Mouse (Mus musculus): ENCODE data around the gene Zbtb20.

Gene Zbtb20

DNA sequence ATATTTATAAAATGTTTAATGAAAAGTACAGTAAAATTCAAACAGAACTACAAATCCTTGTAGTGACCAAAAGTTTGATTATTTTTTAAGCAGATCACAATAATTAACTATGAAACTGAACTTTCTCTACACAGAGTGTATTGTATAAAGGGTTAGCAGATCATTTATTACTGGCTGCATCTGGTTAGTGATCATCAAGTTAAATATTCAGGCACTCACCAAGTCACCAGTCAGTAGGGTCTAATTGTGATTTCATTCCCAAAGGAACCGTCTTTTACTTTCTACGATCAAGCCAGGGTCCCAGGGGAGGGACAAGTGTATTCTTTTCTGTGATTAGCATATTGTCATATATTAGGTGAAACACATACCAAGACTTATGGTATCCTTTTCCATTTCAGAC, 426.5 kb downstream of the Zbtb20 start:
- Histone ChIP-seq H3K27me3 (ENCODE audit: control insufficient read depth, insufficient read depth, low read length, poor library complexity, severe bottlenecking) (no peaks in the 10 kb centered on the region), H3K36me3 (ENCODE audit: control insufficient read depth, insufficient read depth, low read length, poor library complexity, severe bottlenecking) (no peaks in the 10 kb centered on the region)
- DNase-seq (ENCODE audit: low read depth, low spot score): no peak

DNA sequence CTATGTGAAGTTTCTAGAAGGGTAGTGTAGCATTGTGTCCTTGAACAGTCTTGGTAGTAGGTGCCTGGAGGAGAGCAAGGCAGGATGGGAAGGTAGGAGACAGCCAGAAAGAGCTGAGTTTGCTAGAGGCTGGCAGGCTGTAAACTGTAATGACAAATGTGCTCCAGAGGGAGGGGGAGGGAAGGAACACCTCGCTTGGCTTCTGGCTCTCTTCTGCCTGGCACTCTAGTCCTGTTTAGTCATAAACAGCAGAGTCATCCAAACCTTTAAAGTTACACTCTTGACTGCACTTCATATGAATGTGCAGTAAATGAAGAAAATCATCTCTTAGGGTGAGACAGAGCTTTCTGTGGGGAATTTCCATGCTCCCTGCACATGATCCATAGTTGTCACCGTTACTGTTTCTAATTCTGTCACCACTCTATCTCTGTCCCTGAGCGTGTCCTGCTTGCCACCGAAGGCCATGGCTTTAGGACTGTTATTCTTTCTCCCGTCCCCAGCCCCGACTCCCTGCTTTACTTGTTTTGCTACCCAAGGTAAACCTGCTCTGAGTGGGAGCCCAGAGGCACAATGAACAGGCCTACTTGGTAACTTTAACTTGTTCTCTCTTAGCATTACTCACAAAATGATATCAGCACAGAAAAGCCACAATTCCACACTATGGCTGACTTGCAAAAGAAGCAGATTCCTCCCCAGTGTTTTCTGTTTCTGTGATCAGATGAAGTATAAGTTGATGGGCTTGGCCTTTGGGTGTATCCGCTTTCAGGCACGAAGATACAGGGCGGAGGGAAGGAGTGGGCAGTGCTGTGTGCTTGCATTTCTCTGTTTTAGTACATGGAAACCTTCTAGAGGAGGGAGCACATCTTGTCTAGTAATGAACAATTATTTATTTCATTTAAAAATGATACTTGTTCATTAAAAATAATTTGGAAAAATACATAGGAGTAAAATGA, 427.8 kb downstream of the Zbtb20 start:
- no peak for DNase-seq (ENCODE audit: low read depth, low spot score)
- H3K36me3 ChIP-seq (ENCODE audit: control insufficient read depth, insufficient read depth, low read length, poor library complexity, severe bottlenecking): no peaks in the 10 kb centered on the region
- H3K27me3 ChIP-seq (ENCODE audit: control insufficient read depth, insufficient read depth, low read length, poor library complexity, severe bottlenecking): no peaks in the 10 kb centered on the region

DNA sequence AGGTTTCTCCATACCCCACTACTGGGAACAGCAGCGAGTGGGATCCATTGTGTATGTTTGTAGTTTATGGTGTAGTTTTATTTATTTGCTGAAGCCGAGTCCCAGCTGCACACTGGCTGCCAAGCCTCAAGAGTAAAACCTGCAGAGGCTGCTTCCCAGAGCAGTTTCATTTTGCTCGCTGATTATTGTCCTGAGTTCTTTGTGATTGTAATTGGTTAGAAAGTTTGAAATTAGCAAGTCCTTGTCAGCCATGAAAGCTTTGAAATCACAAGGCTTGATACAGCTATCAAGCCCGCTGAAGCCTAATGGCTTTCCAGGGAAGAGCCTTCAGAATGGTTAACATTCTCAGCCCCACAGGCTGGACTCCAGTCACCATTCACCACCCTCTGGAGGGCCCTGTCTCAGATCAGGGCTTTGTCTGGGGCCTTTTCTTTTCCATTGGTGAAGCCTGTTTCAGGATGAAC, 434.3 kb downstream of the Zbtb20 start:
- no peak for DNase-seq (ENCODE audit: low read depth, low spot score)
- no peaks in the 10 kb centered on the region for H3K36me3 ChIP-seq (ENCODE audit: control insufficient read depth, insufficient read depth, low read length, poor library complexity, severe bottlenecking)
- no peaks in the 10 kb centered on the region for H3K27me3 ChIP-seq (ENCODE audit: control insufficient read depth, insufficient read depth, low read length, poor library complexity, severe bottlenecking)

DNA sequence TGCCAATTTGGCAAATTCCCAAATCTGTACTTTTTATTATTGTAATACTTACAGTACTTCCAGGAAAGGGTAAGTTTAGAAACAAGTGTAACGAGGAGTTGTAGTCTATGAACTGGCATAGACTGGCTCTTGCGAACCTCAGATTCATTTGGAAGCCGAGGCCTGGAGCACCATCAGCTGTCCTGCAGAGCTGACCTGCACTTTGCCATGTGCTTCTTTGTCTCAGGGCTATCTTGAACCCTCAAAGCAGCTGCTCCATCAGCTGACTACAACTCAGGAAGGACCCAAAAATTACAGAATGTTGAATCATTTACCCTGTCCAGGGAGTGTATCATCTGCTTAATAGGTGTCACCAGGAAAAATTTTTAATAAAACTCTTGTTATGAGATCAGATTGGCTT, 448.3 kb downstream of the Zbtb20 start:
- no peaks in the 10 kb centered on the region for H3K27me3 ChIP-seq (ENCODE audit: control insufficient read depth, insufficient read depth, low read length, poor library complexity, severe bottlenecking)
- DNase-seq (ENCODE audit: low read depth, low spot score): no peak
- H3K36me3 ChIP-seq (ENCODE audit: control insufficient read depth, insufficient read depth, low read length, poor library complexity, severe bottlenecking): no peaks in the 10 kb centered on the region; the same call in 1 of the 2 replicates

DNA sequence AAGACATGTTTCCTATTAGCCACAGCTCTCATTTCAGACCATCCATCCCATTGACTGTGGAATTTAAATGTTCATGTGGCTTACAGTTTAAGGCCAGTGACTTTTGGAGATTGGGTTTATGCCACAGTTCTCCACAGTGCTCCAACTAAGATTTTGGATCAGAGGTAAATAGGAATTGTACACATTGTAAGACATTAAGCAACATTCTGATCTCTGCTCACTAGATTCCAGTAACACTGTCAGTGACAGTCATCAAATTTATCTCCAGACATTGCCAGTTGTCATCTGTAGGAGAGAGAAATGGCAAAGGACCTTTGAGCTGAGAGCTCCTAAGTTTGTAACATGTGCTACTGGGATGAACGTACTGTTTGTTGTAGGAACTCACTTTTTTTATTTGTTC, 452.5 kb downstream of the Zbtb20 start:
- DNase-seq (ENCODE audit: low read depth, low spot score): no peak
- no peaks in the 10 kb centered on the region for H3K27me3 ChIP-seq (ENCODE audit: control insufficient read depth, insufficient read depth, low read length, poor library complexity, severe bottlenecking)
- H3K36me3 ChIP-seq (ENCODE audit: control insufficient read depth, insufficient read depth, low read length, poor library complexity, severe bottlenecking): no peaks in the 10 kb centered on the region; the same call in 1 of the 2 replicates

DNA sequence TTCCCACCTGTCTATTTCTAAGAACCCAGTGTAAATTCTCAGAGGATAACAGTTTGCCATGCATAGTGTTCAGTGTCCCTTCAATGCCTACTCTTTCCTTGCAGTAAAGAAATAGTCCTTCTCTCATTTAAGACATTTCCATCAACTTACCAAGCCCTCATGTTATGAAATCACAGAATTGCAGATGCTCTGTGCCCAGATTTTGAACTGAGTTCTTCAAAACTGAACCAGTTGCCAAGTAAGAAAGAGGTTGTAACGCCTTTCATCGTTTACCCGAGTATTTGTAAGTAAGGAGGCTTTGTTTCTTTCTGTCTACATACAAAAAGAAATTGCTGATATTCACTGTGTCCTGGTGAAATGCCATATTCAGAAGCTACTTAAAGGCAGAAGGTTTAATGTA, 454.5 kb downstream of the Zbtb20 start:
- no peaks in the 10 kb centered on the region for H3K27me3 ChIP-seq (ENCODE audit: control insufficient read depth, insufficient read depth, low read length, poor library complexity, severe bottlenecking)
- H3K36me3 ChIP-seq (ENCODE audit: control insufficient read depth, insufficient read depth, low read length, poor library complexity, severe bottlenecking): no peaks in the 10 kb centered on the region
- DNase-seq (ENCODE audit: low read depth, low spot score): no peak

DNA sequence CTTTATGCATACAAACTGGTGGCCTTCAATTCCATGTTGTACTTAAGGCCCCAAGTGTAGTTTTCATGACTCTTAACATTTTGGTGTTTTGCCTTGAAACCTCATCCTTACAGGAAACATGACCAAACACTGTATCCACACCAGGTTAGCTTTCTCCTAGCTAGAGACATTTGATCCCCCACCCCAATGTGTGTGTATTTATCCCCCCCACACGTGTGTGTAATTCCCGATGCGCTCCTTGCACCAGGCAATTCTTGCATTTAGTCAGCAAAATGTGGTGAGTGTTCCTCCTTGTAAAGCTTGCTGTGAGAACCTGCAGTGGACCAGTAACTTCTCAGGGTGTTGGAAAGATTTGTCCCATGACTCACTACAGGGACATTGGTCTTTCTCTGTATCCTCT, 455.8 kb downstream of the Zbtb20 start:
- Histone ChIP-seq H3K27me3 (ENCODE audit: control insufficient read depth, insufficient read depth, low read length, poor library complexity, severe bottlenecking) (no peaks in the 10 kb centered on the region), H3K36me3 (ENCODE audit: control insufficient read depth, insufficient read depth, low read length, poor library complexity, severe bottlenecking) (no peaks in the 10 kb centered on the region)
- no peak for DNase-seq (ENCODE audit: low read depth, low spot score)

DNA sequence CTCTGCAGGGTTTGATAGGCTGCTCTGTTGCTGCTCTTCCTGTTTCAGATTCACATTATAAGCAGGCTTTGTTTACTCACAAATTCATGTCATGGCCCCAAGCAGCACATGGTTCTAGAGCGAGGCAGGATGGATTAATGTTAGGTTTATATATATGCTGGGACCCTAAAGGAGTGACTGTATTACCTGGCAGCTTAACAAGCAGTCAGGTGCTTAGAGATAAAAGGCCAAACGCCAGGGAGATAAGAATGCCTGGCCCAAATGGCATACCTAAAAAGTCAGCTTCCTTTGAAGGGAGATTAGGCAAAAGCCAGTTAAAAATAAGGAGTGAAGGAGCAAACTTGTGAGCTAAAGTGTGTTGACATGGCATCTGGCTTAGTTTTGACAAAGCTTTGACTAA, 457.1 kb downstream of the Zbtb20 start:
- Histone ChIP-seq H3K27me3 (ENCODE audit: control insufficient read depth, insufficient read depth, low read length, poor library complexity, severe bottlenecking) (no peaks in the 10 kb centered on the region), H3K36me3 (ENCODE audit: control insufficient read depth, insufficient read depth, low read length, poor library complexity, severe bottlenecking) (no peaks in the 10 kb centered on the region)
- no peak for DNase-seq (ENCODE audit: low read depth, low spot score)

DNA sequence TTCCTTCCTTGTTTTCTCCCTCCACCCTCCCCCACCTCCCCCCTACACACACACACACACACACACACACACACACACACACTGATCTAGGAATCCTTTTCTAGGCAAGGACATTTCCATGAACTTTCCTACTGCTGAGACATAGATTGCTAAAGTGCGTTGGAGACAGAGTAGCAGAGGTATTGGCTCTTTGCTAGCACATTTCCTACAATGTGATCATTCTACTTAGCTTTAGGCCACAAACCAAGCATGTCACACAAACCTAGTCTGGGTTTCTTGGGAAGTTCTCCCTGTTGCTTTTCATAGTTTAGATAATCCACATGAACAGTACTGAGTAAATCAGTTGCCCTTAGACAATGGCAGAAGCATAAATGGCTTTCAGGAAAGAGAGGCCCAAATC, 457.6 kb downstream of the Zbtb20 start:
- no peak for DNase-seq (ENCODE audit: low read depth, low spot score)
- Histone ChIP-seq H3K27me3 (ENCODE audit: control insufficient read depth, insufficient read depth, low read length, poor library complexity, severe bottlenecking) (no peaks in the 10 kb centered on the region), H3K36me3 (ENCODE audit: control insufficient read depth, insufficient read depth, low read length, poor library complexity, severe bottlenecking) (no peaks in the 10 kb centered on the region)

DNA sequence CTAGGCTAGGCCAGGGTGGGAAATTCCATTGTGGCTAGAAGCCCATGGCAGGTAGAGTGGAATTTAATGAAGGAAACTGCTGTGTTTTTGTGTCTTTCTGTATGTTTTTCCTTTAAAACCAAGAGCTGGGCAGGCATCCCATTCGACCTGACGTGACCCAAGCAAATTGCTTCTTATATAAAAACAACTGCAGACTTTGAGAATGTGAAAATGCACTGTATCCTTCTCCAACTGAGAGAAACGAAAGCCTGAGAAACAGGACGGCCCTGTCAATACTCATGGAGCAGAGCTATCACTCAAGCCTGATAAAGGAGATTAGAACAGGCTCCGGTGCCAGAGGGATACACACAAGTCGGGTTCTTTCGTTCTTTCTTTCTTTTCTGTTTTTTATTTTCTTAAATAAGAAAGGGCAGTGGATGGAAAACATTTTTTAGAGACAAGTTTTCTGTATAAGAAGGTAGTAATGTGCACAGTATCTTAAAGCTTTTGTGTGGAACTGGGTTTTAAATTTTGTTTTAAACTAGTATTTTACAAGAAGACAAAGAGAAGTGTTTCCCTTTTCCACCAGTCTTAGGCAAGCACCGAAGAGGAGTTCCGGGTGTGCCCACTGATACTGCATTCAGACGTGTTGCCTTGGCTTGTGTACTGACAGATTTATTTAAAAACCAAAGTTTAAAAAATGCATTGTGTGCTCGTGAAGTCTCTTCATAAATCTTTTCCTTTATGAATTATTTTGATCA, 458.9 kb downstream of the Zbtb20 start:
- no peak for DNase-seq (ENCODE audit: low read depth, low spot score)
- no peaks in the 10 kb centered on the region for H3K36me3 ChIP-seq (ENCODE audit: control insufficient read depth, insufficient read depth, low read length, poor library complexity, severe bottlenecking)
- no peaks in the 10 kb centered on the region for H3K27me3 ChIP-seq (ENCODE audit: control insufficient read depth, insufficient read depth, low read length, poor library complexity, severe bottlenecking)

DNA sequence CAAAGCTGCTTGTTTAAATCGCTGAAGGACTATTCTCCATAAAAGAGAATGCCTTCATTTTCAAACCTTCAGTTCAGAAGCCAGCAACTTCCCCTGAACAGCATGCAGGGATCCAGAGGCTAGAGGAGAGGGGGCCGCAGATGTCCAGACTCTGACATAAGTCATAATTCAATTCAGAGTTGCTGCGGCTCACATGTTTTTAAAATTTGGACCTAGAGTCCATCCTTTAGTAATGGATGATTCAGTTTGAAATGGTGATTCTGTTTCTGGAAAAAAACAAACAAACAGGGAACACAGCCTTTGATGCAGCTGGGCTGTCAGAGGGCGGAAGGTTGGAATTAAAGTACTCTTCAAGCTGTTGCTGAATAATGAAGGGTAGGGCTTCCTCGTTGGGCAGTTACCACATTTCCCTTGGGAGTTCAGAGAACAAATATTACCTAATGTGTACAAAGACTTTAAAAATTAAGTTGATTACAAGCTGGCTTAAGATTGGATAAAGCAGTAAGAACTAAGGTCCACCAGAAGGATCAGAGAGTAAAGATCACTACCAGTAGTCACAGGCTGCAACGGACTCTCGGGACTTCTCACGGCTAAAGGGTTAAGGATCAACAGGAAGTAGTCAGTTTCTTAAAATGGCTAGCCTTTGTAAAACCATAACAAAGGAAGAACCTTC, 459.6 kb downstream of the Zbtb20 start:
- Histone ChIP-seq H3K27me3 (ENCODE audit: control insufficient read depth, insufficient read depth, low read length, poor library complexity, severe bottlenecking) (no peaks in the 10 kb centered on the region), H3K36me3 (ENCODE audit: control insufficient read depth, insufficient read depth, low read length, poor library complexity, severe bottlenecking) (no peaks in the 10 kb centered on the region)
- peak; percentile 27 for DNase-seq (ENCODE audit: low read depth, low spot score)

DNA sequence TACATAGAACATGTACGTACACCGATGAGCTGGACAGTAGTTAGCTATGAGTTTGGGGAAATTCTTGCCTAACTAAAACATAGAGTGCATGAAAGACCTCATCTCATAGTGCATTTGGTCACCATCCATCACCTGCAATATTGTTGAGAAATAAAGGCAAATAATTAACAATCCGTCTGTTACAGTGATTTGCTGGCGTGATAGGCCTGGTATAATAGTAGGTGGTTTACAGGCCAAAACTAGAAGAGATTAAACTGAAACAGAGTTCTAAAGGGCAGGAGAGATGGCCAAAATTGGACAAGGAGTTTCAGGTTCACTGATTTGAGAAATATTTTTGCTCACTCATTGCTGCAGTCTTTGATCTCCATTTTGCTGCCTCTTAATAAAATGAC, 460.1 kb downstream of the Zbtb20 start:
- no peak for DNase-seq (ENCODE audit: low read depth, low spot score)
- H3K36me3 ChIP-seq (ENCODE audit: control insufficient read depth, insufficient read depth, low read length, poor library complexity, severe bottlenecking): no peaks in the 10 kb centered on the region
- no peaks in the 10 kb centered on the region for H3K27me3 ChIP-seq (ENCODE audit: control insufficient read depth, insufficient read depth, low read length, poor library complexity, severe bottlenecking)

DNA sequence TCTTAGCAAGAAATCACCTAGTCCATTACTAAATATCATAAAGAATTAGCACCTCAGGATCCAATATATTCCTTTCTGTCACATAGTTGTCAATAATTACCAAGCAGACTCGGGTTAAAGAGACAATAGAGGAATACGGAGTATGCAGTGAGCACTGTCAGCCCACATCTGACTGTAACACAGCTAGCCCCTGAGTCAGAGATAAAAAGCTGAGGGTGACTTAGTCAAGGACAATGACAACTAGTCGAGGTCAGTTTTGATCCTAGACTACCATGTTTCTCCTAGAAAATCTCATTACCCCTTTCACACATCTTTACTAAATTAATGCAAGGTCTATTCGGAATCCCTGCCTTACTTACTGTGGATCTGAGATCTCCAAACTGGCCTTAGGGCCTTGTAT, 465.0 kb downstream of the Zbtb20 start:
- H3K36me3 ChIP-seq (ENCODE audit: control insufficient read depth, insufficient read depth, low read length, poor library complexity, severe bottlenecking): no peaks in the 10 kb centered on the region
- no peak for DNase-seq (ENCODE audit: low read depth, low spot score)
- no peaks in the 10 kb centered on the region for H3K27me3 ChIP-seq (ENCODE audit: control insufficient read depth, insufficient read depth, low read length, poor library complexity, severe bottlenecking)

DNA sequence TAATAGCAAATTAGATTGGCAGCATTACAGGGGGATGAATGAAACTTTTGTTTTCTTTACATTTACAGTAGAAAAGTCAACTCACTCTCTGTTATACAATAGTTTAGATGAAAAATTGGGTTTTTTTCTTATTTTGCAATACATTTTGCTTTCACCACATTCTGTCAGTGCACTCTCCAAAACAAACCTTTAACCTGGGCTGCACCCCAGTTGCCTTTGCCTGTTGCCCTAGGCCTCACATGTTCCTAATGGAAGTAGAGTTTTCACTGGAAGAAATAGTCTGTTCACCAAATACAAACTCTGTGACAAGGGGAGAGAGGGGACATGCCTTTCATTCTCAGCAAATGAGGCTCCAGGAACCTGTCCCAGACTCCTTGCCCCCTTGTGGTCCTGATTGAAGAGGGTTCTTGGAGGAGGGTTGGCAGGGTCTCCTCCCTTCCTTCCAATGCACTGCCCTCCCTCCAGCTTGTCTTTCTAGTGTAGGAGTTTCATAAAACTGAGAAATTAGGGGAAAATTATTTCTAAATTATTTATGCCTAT, 466.3 kb downstream of the Zbtb20 start:
- Histone ChIP-seq H3K36me3 (ENCODE audit: control insufficient read depth, insufficient read depth, low read length, poor library complexity, severe bottlenecking) (no peaks in the 10 kb centered on the region), H3K27me3 (ENCODE audit: control insufficient read depth, insufficient read depth, low read length, poor library complexity, severe bottlenecking) (no peaks in the 10 kb centered on the region)
- no peak for DNase-seq (ENCODE audit: low read depth, low spot score)

All from splenic B cell, adult 2 months (primary cell).